Mouse (Mus musculus) liver, adult (tissue): ENCODE results near the gene Podnl1.

ENCODE experiments used
- GATA4 ChIP-seq: IDR thresholded peaks from 2 replicates; pipeline ENCODE4 v1.6.1; 2014; ENCODE audit warnings: mild to moderate bottlenecking, low read length; ENCODE audit not compliant: insufficient replicate concordance

The Podnl1 gene

DNA sequence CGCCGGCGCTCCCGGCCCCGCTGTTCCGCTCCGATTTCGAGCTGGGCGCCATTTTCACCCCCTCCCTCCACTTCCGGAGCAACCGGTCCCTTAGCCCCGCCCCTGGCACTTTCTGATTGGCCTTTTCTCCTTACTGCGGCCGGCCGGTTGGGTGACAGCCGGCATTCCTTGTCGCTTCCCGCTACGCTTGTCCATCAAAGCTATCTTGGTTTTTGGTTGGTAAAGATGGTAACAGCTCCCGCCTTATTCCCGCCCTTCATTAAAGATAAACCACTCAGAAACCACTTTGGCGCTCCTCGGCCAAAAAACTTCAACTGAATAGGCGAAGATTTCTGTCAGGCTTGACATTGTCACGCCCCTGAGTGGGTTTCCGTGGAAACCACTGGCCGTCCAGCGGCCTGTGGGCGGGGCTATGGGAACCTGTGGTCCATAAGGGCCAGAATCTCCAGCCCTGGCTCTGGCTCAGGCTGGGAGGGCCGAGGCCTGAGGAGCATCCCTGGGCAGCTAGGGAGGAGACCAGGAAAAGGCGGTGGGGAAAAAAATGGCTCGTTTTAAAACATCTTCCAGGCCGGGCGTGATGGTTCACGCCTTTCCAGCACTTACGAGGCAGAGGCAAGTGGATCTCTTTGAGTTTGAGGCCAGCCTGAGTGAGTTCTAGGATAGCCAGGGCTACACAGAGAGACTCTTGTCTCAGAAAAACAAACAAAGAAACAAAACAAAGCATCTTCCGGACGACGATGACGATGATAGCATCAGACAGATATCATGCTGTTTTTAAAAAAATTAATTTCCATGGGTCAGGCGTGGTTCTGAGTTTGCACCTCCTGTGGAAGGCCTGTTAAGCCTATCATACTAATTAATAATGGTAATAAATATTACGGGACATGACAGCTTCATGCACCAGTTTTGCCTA lies 20.8 kb upstream of the Podnl1 start, which contains the start of gene Dcaf15:
TSS of gene Dcaf15 (minus strand) at position 72 of the 913 bp plus-strand sequence.
- TF ChIP-seq GATA4: no peak

DNA sequence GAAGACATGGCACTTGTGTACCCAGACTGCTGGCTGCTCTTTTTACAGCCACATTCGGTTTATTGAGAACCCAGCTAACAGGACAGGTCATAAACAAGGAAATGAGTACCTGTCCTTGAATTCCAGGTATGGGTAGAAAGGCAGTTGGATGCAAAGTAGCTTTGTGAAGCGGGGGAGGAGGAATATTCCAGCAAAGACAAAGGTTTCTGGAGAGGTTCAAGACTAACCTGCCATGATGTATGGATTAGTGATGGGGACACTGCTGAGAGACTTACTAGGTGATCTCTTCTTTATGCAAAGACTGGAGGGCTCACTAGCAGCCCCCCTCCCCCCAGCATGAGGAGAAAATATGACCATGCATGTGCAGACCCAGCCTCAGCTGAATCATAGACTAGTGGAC lies 20.1 kb upstream of the Podnl1 start:
- TF ChIP-seq GATA4: no peak

DNA sequence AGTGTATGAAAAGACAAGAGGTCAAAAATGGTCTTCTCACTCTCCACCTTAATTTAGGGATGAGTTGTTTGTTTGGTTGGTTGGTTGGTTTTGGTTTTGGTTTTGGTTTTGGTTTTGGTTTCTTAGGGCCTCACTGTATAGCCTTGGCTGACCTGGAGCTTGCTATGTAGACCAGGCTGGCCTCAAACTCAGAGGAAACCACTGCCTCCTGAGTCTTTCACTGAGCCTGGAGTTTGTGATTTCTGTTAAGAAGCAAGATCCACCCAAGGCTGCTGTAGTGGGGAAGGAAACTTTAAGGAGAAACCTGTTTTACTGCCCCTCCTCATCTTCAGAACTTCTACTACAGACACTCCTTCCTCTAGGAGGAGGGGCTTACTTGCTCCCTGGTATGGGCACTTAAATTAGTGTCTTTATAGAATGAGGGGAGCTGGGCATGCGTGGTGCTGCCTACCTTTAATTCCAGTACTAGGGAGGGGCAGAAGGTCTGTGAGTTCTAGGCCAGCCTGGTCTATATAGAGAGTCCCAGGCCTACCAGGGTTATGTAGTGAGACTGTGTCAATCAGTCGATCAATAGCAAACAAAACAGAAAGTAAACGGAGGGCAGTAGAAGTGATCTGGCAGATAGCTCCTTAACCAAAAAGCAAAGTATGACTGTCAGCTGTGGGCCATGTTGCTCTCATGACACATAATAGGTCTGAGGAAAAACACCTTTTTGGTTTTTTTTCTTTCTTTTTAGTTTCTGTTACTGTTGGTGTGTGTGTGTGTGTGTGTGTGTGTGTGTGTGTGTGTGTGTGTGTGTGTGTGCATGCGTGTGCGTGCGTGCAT lies 19.4 kb upstream of the Podnl1 start:
- TF ChIP-seq GATA4: no peak

DNA sequence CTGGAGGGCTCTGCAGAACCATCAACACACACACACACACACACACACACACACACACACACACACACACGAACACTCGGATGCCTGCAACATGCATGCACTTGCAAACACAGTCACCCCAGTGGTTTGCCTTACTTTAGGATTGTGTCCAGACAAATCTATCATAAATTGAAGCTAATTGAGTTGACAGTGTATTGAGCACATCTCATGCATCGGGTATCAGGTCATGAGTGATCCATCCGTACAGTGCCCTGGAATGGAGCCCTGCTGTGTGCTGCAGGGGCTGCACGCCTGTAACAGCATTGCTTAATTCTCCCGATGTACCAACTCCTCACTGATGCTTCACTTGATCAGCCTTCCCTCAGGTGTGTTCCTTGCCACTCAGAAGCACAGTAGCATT lies 10.1 kb upstream of the Podnl1 start:
- no peak for TF ChIP-seq GATA4

DNA sequence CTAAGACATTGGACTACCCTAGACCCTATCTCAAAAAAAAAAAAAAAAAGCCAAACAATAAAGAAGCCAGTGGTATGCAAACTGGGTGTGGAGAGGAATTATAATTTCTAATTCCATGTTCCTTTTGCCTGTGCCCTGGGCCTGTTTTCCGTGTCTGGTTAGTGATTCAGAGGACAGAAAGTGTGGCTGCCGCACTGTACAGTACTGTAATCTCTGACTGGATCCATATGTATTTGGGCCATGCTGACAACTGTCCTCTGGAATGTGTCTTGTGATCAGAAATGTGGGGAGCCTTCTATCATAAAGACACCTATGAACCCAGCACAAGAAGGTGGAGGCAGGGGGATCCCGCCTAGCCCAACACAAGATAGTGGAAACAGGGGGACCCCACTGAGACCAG lies 3.6 kb upstream of the Podnl1 start:
- no peak for TF ChIP-seq GATA4

DNA sequence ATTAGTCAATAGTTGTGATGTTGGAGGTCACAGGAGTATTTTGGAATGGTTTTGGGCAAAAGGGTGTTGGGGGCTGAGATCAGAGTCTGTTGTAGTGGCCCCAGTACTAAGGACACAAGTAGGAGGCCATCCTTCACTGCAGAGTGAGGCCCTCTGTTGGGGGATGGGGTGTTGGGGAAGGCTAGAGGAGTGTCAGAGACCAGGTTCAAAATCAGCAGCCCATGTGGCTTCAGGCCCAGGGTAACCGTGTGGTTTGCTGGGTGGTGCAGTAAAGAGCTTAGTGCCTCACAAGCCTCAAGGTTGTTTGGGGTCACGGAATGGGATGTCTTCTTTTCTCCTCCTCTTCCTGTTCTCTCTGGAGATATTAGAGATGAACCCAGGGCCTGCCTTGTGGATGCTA lies 953 bp downstream of the Podnl1 start:
- TF ChIP-seq GATA4: no peak

DNA sequence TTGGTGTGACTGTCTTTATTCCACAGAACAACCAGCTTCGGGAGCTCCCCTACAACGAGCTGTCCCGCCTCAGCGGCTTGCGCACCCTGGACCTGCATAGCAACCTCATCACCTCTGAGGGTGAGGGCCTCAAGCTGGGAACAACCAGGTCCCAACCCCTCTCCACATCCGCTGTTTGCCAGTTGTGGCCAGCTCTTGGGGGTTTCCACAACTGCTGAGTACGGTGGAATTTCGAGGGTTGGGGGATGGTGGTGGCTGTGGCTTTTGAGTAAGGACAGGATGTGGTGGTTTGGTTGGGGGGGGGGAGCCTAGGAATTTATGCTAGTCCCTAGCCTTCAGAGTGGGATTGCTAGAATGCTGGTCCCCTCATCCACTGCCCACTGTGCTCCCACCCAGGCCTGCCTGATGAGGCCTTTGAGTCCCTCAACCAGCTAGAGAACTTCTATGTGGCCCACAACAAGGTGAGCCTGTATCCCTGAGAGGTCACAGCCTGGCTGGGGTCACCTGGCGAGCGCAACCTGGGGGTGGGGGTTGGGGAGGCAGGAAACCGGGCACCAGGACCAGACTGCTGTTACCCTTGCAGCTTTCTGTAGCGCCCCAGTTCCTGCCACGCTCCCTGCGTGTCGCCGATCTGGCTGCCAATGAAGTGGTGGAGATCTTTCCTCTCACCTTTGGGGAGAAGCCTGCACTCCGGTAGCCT lies 1.6 kb downstream of the Podnl1 start:
- no peak for TF ChIP-seq GATA4

DNA sequence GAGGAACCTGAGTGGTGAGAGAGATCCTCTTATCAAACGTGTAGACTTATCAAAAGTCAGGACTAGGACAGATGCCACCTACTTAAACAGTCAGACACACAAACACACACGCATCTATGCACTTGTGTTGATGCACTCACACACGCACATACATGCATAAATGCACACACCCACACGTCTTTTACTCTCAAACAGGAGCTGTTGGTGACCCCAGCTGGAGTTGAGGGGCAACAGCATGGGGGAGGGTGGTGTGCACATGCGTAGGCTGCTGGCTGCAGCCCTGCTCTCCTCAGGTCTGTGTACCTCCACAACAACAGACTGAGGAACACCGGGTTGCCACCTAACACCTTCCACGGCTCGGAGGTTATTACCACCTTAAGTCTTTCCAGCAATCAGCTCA lies 2.5 kb downstream of the Podnl1 start:
- no peak for TF ChIP-seq GATA4

DNA sequence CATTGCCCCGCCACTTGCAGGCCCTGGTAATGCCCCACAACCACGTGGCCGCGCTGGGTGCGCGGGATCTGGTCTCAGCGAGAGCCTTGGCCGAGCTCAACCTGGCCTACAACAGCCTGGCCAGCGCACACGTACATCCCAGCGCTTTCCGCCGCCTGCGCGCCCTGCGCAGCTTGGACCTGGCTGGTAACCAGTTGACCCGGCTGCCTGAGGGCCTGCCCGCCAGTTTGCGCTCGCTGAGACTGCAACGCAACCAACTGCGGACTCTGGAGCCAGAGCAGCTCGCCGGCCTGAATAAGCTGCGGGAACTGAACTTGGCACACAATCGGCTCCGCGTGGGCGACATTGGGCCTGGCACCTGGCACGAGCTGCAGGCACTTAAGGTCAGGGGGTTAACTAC lies 5.0 kb downstream of the Podnl1 start:
- no peak for TF ChIP-seq GATA4

DNA sequence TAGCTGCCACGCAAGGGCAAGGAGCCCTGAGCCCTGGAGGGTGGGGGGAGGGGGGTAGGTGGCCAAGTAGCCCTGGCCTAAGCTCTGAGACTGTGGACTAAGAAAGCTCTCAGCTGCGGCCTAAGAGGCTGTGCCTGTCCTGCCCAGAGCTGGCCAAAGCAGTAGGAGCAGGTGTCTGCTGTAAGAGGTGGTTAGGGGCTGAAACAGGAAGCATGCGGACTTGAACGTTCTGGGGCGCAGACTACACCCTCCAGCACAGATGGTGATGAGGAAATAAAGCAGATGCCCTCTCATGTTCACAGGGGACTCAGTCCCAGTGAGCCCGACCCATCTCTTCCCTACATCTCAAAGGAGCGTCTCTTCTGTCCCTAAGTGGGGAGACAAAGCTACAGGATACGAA lies 6.4 kb downstream of the Podnl1 start:
- no peak for TF ChIP-seq GATA4

DNA sequence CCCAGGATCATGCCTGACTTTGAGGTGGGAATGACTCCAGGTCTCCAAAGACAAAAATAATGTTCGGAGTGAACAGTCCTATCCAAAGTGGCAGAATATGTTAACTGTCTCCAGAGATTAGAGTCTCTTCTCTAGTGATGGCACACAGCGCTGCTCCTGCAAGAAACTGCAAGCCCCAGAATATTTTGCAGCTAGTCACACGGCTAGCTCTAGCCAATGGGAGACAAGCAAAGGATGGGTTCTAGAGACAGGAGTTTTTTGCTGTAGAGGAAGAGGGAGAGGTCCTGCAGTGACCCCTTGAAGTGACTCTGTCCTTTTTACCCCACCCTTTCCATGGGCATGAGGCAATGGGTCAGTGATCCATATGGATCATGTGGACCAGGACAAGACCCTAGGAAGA lies 12.1 kb downstream of the Podnl1 start:
- TF ChIP-seq GATA4: no peak

DNA sequence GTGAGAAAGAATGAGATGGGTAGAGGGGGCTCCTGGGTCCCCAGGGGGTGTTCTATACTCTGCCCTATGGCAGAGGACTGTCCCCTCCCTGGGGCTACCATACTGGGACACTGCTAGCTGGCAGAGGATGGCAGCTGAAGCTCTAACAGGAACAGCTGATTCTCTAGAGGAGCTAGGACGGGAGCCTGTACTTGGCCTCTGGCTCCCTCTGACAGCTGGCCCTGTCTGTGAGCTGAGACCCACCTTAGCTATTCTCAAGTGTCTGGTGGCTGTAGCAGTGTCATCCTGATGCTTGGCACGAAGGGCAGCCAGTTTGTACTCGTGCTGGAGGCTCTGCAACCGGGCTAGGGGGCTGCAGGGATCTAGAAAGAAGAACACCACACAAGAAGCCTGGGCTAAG lies 15.0 kb downstream of the Podnl1 start:
- no peak for TF ChIP-seq GATA4

DNA sequence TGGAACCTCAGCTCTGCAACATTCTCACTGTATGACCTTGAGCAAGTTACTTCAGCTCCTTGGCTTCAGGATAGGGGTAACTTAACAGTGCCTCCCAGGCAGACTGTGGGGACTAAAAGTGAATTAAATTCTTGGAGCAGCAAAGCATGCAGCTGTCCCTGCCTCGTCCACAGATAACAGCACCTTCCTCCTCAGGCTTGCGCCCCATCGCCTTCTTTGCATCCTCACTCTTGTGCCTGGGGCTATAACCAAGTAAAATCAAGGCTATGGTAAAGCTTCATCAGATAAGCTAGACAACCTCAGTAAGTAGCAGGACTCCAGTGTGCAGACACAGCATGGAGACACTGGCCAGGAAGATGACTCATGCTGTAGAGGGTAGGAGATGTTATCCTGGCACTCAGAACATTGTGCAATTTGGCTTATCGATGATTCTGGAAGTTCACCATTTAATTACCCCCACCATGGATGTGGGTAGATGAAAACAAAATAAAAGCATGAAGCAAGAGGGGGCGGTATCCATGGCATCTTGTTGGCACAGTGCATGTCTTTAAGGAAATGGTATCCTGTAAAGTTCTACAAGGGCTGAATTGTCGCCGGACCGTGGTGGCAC lies 19.0 kb downstream of the Podnl1 start:
- TF ChIP-seq GATA4: no peak

DNA sequence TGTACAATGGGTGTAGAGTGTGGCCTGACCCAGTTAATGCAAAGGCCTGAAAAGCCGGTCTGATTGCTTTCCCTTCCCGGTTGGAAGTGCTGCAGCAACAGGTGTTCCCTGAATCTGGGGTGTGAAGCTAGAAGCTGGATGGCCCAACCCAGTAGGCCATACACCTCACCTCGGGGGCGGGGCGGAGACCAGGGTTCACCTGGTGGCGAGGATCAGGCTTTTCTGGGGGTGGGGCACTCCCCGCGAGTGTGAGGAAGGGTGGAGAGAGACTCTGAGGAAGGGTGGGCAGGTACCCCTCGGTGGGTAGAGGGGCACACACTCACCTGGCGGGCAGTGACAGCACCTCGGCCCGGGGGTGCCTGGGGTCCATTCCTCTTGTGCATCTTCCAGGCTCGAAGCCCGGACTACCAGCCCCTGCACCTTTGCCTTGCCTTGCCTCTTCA lies 21.6 kb downstream of the Podnl1 start:
- no peak for TF ChIP-seq GATA4
